Mouse (Mus musculus) thymus, postnatal 10 days (tissue): ENCODE data around the gene Mcf2l.

Source experiments
- DNase-seq, 2 experiments: peaks; one replicate each; pipeline ENCODE4 v3.0.0; 2021; ENCODE audit warnings: low spot score in 2 of 2

Mcf2l gene

GRCm38 (mm10) chr8:12873357-12874046 is at the start of gene Mcf2l:
Gene Mcf2l (plus strand): TSS chr8:12873806.
- DNase-seq: peak; percentile 62 to 67

GRCm38 (mm10) chr8:12824562-12824961 is 49.0 kb upstream of the Mcf2l start:
- no peak for DNase-seq

GRCm38 (mm10) chr8:12825236-12825635 is 48.4 kb upstream of the Mcf2l start:
- no peak for DNase-seq

- no peak for DNase-seq
Observed at GRCm38 (mm10) chr8:12825686-12826237, 47.8 kb upstream of the Mcf2l start.

- DNase-seq: no peak
Observed at GRCm38 (mm10) chr8:12827124-12827523, 46.5 kb upstream of the Mcf2l start.

GRCm38 (mm10) chr8:12828298-12828697 is 45.3 kb upstream of the Mcf2l start:
- no peak for DNase-seq

- no peak for DNase-seq
Observed at GRCm38 (mm10) chr8:12829381-12829780, 44.2 kb upstream of the Mcf2l start.

GRCm38 (mm10) chr8:12831659-12832589 is 41.7 kb upstream of the Mcf2l start:
- no peak for DNase-seq

- DNase-seq: no peak
Observed at GRCm38 (mm10) chr8:12833616-12834015, 40.0 kb upstream of the Mcf2l start.

GRCm38 (mm10) chr8:12840834-12841233 is 32.8 kb upstream of the Mcf2l start:
- DNase-seq: no peak

- DNase-seq: no peak
Observed at GRCm38 (mm10) chr8:12842342-12842995, 31.1 kb upstream of the Mcf2l start.

- DNase-seq: no peak
Observed at GRCm38 (mm10) chr8:12844347-12844950, 29.2 kb upstream of the Mcf2l start.

GRCm38 (mm10) chr8:12846447-12846846 is 27.2 kb upstream of the Mcf2l start:
- no peak for DNase-seq

GRCm38 (mm10) chr8:12851241-12851640 is 22.4 kb upstream of the Mcf2l start:
- DNase-seq: no peak

GRCm38 (mm10) chr8:12856038-12856437 is 17.6 kb upstream of the Mcf2l start:
- no peak for DNase-seq

- DNase-seq: no peak
Observed at GRCm38 (mm10) chr8:12863061-12863460, 10.5 kb upstream of the Mcf2l start.

- DNase-seq: no peak
Observed at GRCm38 (mm10) chr8:12863608-12864007, 10.0 kb upstream of the Mcf2l start.

GRCm38 (mm10) chr8:12865790-12866189 is 7.8 kb upstream of the Mcf2l start:
- DNase-seq: no peak

- no peak for DNase-seq
Observed at GRCm38 (mm10) chr8:12869661-12870060, 3.9 kb upstream of the Mcf2l start.

- DNase-seq: no peak
Observed at GRCm38 (mm10) chr8:12870656-12871055, 3.0 kb upstream of the Mcf2l start.

GRCm38 (mm10) chr8:12871461-12871860 is 2.1 kb upstream of the Mcf2l start:
- DNase-seq: no peak

GRCm38 (mm10) chr8:12872983-12873356 is 636 bp upstream of the Mcf2l start:
- no peak for DNase-seq
